Mouse (Mus musculus) ovary, postnatal 10 days (tissue): ENCODE data around the gene Tuft1.
"Not testable (repeated sequence)": the region's sequence is repeated elsewhere in the genome, so short reads cannot be mapped to it uniquely, and the experiment has no call there.

ENCODE experiments used
- DNase-seq: peaks from one replicate; pipeline ENCODE4 v3.0.0; 2022; ENCODE audit warnings: low spot score

Gene Tuft1

DNA sequence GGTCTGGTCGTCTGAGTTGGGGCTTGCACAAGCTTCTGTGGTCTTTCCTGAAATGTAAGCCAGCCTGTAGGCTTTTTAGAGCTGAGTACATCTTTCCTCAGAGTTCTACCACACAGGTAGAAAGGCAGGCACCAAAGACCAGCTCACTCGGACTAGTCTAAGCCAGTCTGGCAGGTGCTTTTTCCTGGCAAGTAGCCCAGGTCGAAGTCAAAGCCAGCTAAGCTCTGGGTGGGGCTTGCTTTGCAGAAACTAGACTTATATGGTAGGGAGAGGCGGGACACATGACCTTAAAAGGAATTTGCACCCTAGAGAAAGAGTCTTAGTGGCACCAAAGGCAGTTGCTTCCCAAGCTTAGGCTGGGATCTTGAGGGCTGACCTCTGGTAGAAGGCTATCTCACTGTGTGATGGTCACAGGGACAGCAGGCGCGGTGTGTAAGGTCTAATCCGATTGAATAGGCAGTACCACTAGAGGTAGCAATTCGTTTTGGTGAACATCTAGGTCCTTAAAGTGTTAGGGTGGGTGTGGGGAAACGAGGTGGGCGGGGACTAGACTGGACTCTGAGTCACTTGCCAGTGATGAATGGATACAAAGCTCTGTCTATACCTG, 573 bp upstream of the Tuft1 start:
- not testable (repeated sequence) for DNase-seq

DNA sequence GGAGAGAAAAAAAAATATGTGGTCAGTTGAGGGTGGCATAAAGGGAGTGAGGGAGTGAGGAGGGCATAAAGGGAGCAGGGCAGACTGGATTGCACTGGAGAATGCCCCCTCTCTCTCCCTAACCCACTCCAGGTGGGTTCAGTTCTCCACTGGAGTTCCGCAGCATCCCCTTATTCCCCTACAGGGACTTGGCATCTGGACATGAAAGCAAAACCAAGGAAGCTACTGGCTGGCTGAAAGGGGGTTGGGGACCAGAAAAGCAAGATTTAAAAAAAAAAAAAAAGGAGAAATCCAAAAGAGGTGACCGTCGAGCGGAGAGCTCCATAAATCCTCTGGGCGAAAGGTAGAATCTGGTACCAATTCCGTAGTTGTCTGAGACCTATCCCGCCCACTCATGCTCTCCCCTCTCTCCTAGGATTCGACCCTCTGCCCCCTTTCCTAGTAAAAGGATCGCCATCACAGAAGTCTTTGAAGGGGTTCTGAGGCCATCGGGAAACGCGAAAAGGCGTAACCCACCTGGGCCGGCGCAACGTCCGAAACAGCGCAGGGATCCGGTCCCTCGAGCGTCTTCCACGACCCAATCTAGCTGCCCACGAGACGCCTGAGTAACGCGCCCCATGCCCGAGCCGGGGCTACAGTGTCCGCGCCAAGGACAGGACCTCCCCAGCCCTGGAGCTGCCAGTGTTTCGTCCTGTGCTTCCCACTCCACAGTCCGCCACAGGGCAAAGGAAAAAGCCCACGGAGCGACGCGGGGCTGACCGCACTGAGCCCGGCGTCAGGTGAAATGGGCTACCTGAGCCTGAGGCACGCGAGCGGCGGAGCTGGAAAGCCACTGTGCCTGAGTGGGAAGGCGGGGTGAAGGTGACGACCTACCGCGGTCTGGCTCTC, 576 bp downstream of the Tuft1 start:
- DNase-seq, result not testable (repeated sequence)

DNA sequence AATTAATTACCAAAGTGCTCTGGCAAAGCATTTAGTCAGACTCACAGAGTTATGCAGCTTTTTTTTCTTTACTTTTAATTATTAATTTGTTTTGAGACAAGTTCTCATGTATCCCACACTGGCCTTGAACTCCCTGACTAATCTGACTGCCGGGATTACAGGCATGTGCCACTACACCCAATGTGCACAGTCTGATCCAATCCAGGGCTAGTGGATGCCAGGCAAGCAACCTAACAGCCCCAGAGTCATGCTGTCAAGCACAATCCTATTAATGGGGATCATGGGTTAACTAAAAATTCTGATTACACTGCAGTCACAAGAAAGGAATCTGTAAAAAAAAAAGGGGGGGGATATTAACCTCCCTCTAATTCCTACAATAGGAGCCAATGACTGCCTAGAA, 4.7 kb downstream of the Tuft1 start:
- DNase-seq, result not testable (repeated sequence)

DNA sequence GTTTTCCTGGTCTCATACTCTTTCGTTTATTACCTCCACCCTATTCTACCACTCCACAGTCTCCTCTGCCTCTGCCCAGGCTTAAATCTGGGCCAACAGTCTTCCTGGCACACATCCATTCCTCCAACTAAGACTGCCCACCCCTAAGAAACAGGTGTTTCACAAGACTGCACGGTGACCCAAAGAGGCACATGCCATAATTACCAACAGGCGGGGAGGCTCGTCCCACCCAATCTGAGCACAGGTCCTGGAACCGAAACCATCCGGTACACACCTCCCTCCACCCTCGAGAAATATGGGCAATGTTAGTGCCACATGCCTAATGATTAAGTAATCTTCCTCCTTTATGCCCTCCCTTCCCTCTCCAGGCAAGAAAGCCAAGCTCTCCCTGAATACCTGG, 8.3 kb downstream of the Tuft1 start:
- DNase-seq, result no peak

DNA sequence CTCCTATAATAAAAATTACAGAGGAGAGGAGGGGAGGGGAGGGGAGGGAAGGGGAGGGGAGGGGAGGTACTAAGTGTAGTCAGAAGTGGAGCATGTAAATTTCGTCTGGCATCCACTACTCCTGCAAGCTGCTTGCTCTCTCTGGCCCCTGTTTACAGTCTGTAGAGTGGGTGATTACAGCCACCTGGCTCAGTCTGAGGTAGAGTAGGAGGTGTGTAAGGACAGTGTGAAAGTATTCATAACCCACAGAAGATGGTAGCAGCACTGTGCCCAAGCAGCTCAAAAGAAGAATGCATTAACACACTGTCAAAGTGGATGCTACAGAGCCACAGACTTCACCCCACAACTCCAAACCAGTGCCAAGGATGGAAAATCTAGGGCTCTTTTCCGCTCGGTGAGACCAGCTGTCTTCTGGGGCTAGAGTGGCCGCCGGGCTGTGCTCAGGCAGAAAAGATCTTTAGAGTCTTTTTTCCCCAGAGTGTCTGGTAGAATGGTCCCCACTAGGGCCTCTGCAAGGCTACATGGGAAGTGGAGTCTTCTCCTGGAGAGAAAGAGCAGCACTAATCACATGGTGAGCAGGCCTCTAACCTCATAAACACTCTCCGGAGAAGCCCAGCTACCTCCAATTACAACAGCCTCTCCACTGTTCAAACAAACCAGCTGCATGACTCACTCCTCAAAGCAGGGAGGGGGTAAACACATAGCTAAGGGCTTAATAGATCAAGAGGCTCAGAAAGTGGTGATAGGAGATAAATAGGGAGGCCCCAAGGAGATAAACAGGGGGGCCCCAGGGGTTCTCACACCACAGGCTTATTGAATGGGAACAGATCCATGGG, 9.7 kb downstream of the Tuft1 start:
- DNase-seq, result no peak

DNA sequence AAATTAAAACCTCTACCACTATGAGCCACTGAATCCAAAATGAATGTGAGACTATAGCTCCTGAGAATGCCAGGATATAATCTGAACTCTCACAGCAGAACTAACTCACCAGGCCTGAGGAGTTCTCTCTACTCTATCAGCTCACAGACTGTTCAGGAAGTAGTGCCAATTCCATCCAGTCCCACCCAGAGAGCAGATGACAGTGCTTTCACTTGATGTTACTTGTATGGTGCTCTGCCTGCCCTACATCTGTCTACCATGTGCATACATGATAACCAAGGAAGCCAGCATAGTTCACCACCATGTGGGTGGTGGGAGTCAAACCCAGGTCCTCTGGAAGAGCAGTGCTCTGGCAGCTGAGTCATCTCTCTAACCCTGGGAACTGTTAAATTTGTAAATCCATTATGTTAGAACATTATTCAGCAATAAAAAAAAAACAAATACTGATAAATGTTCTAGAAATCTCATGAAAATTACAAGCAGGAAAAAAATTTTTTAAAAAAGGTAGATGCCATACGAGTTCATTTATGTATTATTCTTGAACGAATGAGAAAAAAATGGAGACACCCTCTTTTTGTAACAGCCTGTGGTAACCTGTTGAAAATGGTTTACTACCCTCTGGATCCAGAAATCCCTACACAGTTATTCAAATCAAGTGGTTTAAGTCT, 16.0 kb downstream of the Tuft1 start, which contains the start of gene Gm10972:
Gm10972 (plus strand) TSS at position 618 of the 668 bp plus-strand sequence.
- DNase-seq, result not testable (repeated sequence)

DNA sequence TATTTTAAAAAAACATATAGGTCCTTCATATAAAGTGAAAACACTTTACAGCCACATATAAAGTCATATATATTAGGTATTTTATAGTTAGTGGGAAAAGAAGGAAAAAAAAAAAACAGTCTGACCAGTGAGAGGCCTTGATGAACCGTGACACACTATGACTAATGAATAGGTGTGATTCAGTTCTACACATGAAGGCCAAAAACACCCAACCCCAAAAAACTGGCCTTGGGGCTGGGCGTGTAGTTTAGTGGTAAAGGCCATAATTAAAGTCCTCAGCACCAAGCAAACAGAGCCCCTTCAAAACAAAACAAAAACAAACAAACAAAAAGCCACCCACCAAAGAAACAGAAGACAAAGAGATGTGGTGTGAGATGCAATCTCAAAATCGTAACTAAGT, 28.8 kb downstream of the Tuft1 start:
- no peak for DNase-seq

DNA sequence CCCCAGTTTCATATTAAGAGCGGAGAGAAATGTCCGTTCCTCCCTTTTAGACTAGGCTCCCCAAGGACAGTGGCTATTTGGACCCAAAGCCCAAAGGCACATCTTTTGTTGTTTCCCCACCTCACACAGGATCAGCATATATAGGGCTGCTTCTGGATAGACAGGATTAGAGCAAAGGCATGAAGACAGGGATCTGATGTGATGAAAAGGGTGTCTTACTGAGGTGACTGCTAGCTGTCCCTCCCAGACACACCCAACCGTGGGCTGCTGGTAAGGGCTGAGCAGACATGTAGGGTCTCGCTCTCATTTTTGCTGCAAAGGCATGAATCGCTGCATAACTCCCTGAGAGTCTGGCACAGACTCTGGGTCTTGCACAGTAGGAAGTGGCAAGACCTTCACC, 30.0 kb downstream of the Tuft1 start:
- DNase-seq, result no peak

DNA sequence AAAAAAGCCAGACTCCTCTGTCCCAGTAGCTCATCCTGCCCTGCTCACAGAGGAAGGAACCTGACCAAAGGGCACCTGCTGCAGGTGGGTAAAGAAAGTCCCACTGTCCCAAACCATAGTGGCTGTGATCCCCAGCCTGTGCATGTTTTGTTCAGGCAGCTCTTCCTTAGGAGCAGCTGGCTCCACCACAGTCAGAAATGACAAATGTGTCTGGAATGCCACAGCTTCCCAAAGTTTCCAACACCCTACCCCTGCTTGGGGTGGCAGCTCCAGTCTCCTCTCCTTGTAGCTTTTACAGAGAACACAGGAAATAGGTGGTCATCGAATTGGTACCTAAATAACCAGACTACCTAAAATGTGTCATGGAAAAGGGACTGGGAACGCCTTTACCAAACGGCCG, 34.4 kb downstream of the Tuft1 start:
- DNase-seq, result no peak

DNA sequence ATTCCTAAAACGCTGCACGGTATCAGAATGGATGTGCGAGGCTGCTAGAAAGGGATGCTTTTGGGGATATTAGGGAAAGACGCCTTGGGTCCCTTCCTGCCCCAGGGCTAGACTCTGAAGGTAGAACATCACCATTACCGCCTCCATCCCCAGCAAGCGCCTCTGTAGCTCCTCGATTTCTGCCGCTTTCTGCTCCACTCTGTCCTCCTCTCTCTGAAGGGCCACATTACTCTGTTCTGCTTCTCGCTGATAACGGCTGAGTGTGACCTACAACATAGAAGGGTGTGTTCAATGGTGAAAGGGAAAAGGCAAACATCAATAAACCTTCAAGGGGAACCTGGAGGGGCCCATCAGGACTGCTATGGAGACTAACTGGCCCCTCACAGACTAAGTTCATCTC, 36.1 kb downstream of the Tuft1 start:
- DNase-seq, result no peak

DNA sequence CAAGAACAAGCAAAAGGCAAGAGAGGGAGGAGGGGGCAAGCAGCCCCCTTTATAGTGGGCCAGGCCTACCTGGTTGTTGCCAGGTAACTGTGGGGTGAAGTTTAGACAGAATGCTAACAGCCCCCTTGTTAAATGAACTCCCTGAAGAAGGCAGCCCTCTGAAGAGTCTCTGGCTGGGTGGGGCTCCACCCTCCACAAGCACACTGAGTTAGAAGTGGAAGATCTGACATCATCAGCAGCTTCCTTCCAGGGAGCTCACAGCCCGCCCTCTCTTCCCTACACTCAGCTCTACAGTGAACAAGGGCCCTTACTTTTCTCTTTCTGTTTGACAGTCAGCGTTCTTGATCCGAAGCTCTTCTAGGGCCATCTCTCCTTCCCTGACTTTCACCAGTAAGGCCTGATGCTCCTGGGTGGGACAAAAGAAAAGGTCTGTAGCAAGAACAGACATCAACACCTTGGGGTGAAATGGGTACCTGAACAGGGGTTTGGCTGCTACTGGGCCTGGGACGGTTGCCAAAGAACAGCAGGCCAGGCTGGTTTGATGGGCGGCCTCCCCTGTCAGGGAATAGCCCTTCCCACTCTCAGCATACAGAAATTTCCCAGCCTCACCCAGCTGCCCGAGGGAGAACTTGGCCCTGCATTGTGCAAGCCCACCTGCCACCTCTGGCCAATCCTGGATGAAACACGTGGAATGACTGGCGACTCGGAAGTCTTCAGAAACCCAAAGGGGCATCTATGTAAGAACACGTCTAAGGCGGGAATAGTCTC, 36.7 kb downstream of the Tuft1 start:
- no peak for DNase-seq

DNA sequence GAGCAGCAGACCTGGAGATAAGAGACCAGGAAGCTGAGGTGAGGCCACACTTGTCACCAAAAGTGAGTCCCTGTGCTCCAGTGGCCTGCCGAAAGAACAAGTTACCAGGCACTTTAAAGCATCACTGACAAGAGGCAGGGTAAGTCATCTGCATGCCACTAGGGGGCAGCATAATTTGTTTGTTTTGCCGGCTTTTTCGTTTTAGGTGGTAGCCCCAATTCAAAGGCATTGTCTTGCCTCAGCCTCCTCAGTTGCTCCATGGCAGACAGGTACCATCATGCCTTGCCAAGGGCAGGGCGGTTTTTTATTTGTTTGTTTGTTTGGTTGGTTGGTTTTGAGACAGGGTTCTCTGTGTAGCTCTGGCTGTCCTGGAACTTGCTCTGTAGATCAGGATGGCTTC, 42.0 kb downstream of the Tuft1 start:
- no peak for DNase-seq

DNA sequence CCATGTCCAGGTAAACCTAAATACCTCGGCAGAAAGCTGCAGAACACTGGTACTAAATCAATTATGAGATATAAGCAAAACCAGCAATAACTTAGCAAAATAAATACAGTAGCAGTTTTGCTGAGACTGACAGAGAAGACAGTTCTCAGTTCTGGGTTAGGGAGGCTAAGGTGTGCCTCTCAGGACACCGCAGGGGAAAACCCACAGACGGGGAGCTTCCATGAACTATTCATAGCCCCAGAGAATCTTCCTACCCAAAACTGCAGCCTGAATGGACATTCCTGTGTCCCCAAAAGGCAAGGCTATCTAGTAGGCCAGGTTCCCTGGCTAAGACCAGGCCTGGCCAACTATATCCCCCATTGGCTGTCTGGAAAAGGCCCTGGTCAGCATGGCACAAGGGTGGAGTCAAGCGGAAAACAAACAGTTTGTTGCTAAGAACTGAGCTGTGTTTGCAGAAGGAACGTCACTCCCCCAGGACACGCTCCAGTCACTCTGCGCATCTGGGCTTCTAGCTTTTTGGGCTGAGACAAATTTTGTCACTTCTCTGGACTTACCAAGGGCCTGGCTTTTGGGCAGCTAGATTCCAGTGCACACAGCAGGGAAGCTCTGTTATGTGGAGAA, 45.3 kb downstream of the Tuft1 start:
- no peak for DNase-seq

DNA sequence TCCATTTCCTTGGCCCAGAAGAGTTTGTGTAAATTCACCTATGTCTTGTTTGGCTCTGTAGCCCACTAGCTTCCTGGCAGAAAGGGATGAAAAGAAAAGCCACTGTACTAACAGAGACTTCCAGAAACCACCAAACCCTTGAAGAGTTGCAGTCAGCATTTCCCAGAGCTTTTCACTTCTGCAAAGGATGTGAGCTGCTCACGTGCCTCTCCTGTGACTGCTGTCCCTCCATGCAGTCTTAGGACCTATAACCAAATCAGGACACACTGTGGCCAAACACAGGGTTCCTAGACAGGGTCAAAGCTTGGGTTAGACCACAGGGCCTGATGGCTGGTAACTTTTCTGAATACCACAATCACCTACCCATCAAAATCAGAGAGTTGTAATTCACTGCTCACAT, 46.4 kb downstream of the Tuft1 start:
- no peak for DNase-seq

DNA sequence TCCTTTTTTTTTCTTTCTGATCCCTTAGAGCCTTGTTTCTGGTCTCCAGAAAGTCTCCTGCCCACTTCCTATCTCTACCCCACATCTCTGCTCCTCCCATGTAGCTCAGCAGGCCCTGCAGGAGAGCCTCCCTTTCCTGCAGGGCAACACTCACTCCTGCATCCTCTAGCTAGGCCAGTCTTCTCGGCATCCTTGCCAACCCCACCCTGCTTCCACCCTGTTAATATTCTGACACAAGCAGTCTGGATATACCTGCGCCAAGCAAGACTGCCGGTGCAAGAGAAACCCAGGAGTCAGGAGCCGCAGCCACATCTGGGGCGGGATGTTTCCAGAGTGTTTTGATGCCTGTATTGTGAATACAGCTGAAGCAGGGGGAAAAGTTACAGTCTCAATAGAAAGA, 46.8 kb downstream of the Tuft1 start:
- no peak for DNase-seq

DNA sequence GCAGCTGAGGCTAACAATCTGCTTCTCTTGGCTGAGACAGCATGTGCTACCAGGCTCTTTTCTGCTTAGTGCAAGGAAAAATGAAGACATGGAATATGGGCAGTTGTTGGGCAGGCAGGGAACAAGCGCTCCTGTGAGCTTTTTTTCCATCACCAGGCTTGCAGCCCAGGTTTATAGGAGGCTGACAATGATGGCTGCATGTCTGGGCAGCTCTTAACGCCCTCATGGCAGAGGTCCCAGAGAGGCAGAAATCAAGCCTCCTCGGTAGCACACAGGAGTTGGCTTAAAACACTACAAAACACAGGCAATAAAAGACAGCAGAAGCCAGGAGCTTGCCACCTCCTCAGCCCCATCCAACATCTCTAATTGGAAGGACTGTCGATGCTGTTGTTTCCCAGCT, 47.3 kb downstream of the Tuft1 start:
- no peak for DNase-seq

DNA sequence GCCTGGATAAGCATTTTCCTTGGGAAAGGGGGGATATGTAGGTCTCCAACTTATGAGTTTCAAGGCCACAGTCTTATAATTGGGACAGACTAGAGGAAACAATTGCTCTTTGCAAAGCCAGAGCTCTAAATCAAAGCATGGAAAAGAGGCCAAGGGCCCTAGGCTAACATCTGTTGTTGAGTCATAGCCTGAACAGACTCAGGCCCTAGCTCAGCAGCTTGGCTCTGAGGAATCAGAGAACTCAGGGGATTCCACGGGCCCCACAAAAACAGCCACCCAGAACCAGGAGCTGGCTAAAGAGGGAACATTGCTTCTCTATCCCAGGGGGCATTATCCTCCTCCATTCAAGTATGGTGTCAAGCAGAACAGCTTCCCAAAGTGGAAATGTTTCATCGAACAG, 48.1 kb downstream of the Tuft1 start:
- DNase-seq, result no peak

DNA sequence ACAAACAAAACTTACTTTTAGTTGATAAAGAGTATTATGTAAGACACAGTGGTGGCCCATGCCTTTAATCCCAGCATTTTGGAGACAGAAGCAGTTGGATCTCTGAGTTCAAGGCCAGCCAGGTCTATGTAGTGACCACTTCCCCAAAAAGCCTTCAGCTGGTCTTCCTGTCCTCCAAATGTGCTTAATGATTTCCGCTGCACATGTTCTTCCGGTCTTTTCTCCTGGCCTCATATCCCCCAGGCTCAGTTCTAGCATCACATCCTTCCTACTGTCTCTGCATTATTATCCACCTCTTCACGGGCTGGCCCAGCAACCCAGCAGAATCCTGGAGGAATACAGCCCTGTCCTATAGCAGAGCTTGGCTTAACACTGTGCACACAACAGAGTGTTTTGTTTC, 49.1 kb downstream of the Tuft1 start:
- no peak for DNase-seq

DNA sequence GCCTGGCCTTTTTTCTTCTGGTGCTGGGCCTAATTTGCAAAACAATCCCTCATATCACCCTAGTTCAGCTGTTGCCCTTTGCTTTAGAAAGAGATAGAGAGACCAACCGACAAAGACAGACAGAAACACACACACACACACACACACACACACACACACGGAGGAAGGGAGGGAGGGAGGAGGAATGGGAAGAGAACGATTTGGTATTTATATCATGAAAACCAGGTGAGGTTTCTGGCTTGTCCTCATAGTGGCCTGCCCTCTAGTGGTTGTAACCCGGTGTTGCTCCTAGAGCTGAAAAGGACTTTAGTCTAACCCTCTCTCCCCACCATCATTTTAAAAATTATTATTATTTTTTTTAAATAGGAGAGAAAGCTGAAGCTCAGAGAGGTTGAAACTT, 56.7 kb downstream of the Tuft1 start:
- DNase-seq, result no peak

DNA sequence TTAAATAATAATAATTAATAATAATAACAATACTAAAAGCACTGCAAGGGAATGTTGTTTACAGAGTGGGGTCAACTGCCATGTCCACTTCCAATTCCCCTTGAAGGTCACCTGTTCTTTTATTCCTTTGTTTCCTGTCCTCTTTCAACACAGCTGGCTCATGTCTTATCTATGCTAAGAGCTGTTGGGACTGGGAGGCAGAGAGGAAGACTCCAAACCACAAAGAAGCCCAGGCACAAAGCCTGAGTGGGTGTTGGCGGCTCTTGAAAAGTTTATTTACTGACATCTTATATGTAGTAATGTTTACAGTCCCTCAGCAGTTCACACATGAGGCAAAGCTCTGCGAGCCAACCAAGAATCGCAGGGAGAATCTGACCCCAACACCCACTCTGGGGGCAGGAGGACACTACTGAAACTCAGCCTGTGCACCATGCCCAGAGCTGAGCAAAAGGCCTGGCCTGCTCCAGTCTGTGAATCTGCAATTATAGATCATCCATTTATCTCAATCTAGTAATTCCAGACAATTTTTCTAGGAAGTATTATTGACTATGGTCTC, 61.4 kb downstream of the Tuft1 start:
- no peak for DNase-seq

DNA sequence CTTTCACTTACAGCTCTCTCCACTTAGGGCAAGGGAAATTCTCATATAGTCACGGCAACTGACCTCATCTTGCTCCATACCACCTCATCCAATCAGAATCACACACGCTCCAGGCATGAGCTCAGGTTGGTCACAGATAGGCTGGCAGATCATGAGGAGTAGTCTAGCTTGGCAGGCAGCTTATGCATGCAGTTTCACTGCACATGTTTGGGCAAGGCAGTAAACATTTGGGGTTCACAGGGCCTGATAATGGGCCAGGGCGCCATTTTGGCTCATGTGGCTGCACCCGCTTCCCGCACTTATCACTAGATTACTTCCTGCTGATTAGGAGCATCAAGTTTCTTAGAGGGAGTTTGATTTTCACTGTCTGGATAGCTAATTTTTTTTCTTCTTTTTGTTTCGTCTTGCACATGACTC, 62.8 kb downstream of the Tuft1 start:
- no peak for DNase-seq
